Mouse (Mus musculus): ENCODE results near the gene Ankdd1a.

- TF ChIP-seq CTCF (IDR thresholded peaks at IDR 0.05; ENCODE audit: low read depth) (no peak), EP300 (IDR thresholded peaks at IDR 0.05; ENCODE audit: low read depth) (no peak)
Observed at GRCm38 (mm10) chr9:65514851-65515261, 5.1 kb downstream of the Ankdd1a start.

Measured in heart, postnatal 0 days (tissue).